Mouse (Mus musculus) neural tube, embryonic 10.5 days (tissue): ENCODE measurements around the gene Tanc1.

Source experiments
- DNase-seq: peaks from one replicate; pipeline ENCODE4 v3.0.0-alpha.2; 2017; ENCODE audit warnings: low spot score; ENCODE audit errors: extremely low spot score

Gene Tanc1

GRCm38 (mm10) chr2:59788704-59789500 is 177.1 kb downstream of the Tanc1 start:
- DNase-seq, result no peak

- DNase-seq, result no peak
Observed at GRCm38 (mm10) chr2:59791596-59791995, 179.8 kb downstream of the Tanc1 start.

GRCm38 (mm10) chr2:59793337-59793736 is 181.5 kb downstream of the Tanc1 start:
- DNase-seq, result no peak

GRCm38 (mm10) chr2:59794838-59795237 is 183.0 kb downstream of the Tanc1 start:
- no peak for DNase-seq

GRCm38 (mm10) chr2:59798934-59799532 is 187.2 kb downstream of the Tanc1 start:
- DNase-seq, result no peak

GRCm38 (mm10) chr2:59799572-59799971 is 187.7 kb downstream of the Tanc1 start:
- DNase-seq, result no peak

- no peak for DNase-seq
Observed at GRCm38 (mm10) chr2:59800481-59801266, 188.8 kb downstream of the Tanc1 start.

- DNase-seq, result no peak
Observed at GRCm38 (mm10) chr2:59802722-59803387, 191.0 kb downstream of the Tanc1 start.

GRCm38 (mm10) chr2:59805595-59805994 is 193.8 kb downstream of the Tanc1 start:
- DNase-seq, result no peak

GRCm38 (mm10) chr2:59806038-59806437 is 194.2 kb downstream of the Tanc1 start:
- DNase-seq, result no peak

GRCm38 (mm10) chr2:59808608-59809007 is 196.8 kb downstream of the Tanc1 start:
- DNase-seq, result no peak

- DNase-seq, result no peak
Observed at GRCm38 (mm10) chr2:59810039-59810438, 198.2 kb downstream of the Tanc1 start.

- DNase-seq, result no peak
Observed at GRCm38 (mm10) chr2:59811247-59811646, 199.4 kb downstream of the Tanc1 start.

- no peak for DNase-seq
Observed at GRCm38 (mm10) chr2:59812641-59813040, 200.8 kb downstream of the Tanc1 start.

GRCm38 (mm10) chr2:59813457-59813856 is 201.6 kb downstream of the Tanc1 start:
- no peak for DNase-seq

GRCm38 (mm10) chr2:59814997-59815396 is 203.2 kb downstream of the Tanc1 start:
- DNase-seq, result no peak

GRCm38 (mm10) chr2:59818663-59819062 is 206.8 kb downstream of the Tanc1 start:
- DNase-seq, result no peak

GRCm38 (mm10) chr2:59819415-59819814 is 207.6 kb downstream of the Tanc1 start:
- no peak for DNase-seq

- DNase-seq, result no peak
Observed at GRCm38 (mm10) chr2:59820088-59820487, 208.2 kb downstream of the Tanc1 start.

- DNase-seq, result no peak
Observed at GRCm38 (mm10) chr2:59821044-59821443, 209.2 kb downstream of the Tanc1 start.

GRCm38 (mm10) chr2:59824289-59824688 is 212.4 kb downstream of the Tanc1 start:
- no peak for DNase-seq

GRCm38 (mm10) chr2:59825380-59825779 is 213.5 kb downstream of the Tanc1 start:
- DNase-seq, result no peak
